15 mouse cellular contexts compared by ENCODE assay signal in genomic region chr9:65303586-65303985, GRCm38 (mm10). TPM values are rescaled to one million over a fixed set of nuclear protein-coding genes. Genes with fewer than 3 reads are reported as not detected.
"Had no signal": no experiment of that assay in that cellular context is flagged by ENCODE, and none has a peak within 500 bp of the region (broad histone marks: within the 10 kb centered on the region; RNA-seq: fewer than 3 reads in every experiment).

No protein-coding gene starts in this region.

- H3K4me1 ChIP-seq: limb, embryonic 13.5 days; neural tube, embryonic 13.5 days; stomach, embryonic 15.5 days had no signal

- H3K4me3 ChIP-seq: limb, embryonic 13.5 days; liver, embryonic 13.5 days; megakaryocyte, embryonic 14.5 days; neural tube, embryonic 13.5 days; stomach, embryonic 15.5 days had no signal

- H3K27ac ChIP-seq: kidney, postnatal 0 days; limb, embryonic 13.5 days; liver, embryonic 13.5 days; neural tube, embryonic 13.5 days; stomach, embryonic 15.5 days had no signal

- H3K4me2 ChIP-seq: limb, embryonic 13.5 days; liver, embryonic 13.5 days; midbrain, embryonic 11.5 days; neural tube, embryonic 13.5 days; stomach, embryonic 15.5 days had no signal

- H3K9ac ChIP-seq: limb, embryonic 13.5 days; liver, embryonic 13.5 days; neural tube, embryonic 13.5 days; stomach, embryonic 15.5 days had no signal

- DNase-seq: kidney, postnatal 4 days; left cerebral cortex, postnatal 4 days; liver, embryonic 13.5 days; lung, postnatal 4 days; right cerebral cortex, postnatal 14 days; thymus, adult 2 months; thymus, postnatal 25 days had no signal

- H3K27me3 ChIP-seq: limb, embryonic 13.5 days; liver, embryonic 13.5 days; megakaryocyte, embryonic 14.5 days; neural tube, embryonic 13.5 days; stomach, embryonic 15.5 days had no signal

- H3K9me3 ChIP-seq: limb, embryonic 13.5 days; liver, embryonic 13.5 days; megakaryocyte, embryonic 14.5 days; neural tube, embryonic 13.5 days; stomach, embryonic 15.5 days had no signal

- ATAC-seq: midbrain, embryonic 16.5 days had no signal

RNA-seq across cellular contexts. Expression of gene Cilp, which starts 38.6 kb away (rescaled TPM):
- total RNA-seq: left cerebral cortex, adult 18-20 months; left cerebral cortex, postnatal 4 days had no signal

RNA-seq across cellular contexts. Expression of gene Ubap1l, which starts 57.3 kb away (rescaled TPM):
- polyA plus RNA-seq: liver, embryonic 13.5 days had no signal
